Mouse (Mus musculus): ENCODE measurements around the gene Fam122a. TPM values are rescaled to one million over a fixed set of nuclear protein-coding genes. Genes with fewer than 3 reads are reported as not detected.

Fam122a gene
- 29.9 and 30.6 TPM in 2 replicates for polyA plus RNA-seq (2012; rRNA removed)

DNA sequence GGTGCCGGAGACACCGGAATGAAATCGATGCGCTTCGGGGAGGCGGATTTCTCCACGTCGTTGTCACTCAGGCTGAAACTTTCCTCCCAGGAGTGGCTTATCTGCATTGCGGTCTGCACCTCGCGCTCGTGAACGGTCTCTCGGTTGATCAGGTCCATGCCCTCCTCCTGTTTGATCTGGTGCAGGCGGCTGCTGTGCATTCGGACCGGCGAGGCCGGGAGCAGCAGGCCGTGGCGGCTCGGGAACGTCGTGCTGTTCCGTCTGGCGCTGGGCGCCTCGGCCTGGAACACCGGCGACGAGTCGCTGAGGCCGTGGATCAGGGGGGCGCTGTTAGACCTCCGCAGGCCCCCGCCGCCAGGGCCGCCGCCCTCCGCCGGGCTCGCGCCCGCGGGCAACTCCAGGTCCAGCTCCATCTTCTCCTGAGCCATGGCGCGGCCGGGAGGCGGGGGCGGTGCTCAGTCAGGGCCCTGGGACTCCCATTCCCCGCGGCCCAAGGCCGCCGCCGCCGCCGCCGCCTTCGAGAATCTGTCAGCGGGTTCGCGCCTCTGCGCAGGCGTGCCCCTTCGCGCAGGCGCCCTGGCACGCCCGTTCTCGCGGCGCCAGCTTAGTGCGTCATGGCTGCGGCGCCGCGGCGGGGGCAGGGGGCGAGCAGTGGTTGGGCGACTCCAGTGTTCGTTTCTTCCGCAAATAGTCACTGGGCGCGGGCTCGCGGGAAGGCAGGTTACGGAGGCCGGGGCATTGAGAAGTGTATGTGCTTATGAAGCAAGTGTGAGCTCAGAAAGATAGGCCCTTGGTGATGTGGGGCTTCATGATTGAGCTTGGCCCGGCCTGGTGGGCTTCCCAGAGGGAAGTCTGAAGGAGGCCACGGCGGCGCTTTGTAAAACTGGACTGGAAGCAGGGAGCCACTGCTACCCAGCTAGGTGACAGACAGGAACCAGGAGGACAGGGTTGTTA lies at the start of gene Fam122a:
Fam122a (minus strand) TSS at position 428 of the 954 bp plus-strand sequence.

Other genes starting within 250 kb of the Fam122a start
- 20.1 and 21.5 TPM in 2 replicates for gene Fxn, start 196.8 kb downstream of the Fam122a start, polyA plus RNA-seq (2012; rRNA removed)
- 2.4 and 2.6 TPM in 2 replicates for gene Pip5k1b, start 78.5 kb upstream of the Fam122a start, polyA plus RNA-seq (2012; rRNA removed)
- gene Tmem252, start 196.7 kb upstream of the Fam122a start, polyA plus RNA-seq (2012; rRNA removed) = 0.66 and 0.81 TPM in 2 replicates